Mouse (Mus musculus) megakaryocyte, adult 5-6 weeks (primary cell): ENCODE measurements around the gene Faah. TPM values are rescaled to one million over a fixed set of nuclear protein-coding genes. Genes with fewer than 3 reads are reported as not detected.
A peak's percentile ranks its signal among the peaks of the same experiment; 100 is the strongest.

Source experiments
- ATAC-seq: 2 replicates; pipeline ENCODE4 v1.8.0; 2016; ENCODE audit warnings: mild to moderate bottlenecking, inconsistent platforms; ENCODE audit not compliant: poor library complexity, severe bottlenecking
- total RNA-seq, 2 experiments: library from RNA; stranded (forward) in 1 of 2; stranded (reverse) in 1 of 2; fragments of 153-499, 151-499 nt in 1 of 2; fragments of 221-1000, 200-1000 nt in 1 of 2; gene quantifications; 2 replicates each; pipeline versions ENCODE4 v1.2.3 to v1.2.4; 2015 to 2017

Gene Faah
- total RNA-seq (2015) (0.71 and 1.8 TPM in 2 replicates), total RNA-seq (2017) (1.3 and 2.2 TPM in 2 replicates)

DNA sequence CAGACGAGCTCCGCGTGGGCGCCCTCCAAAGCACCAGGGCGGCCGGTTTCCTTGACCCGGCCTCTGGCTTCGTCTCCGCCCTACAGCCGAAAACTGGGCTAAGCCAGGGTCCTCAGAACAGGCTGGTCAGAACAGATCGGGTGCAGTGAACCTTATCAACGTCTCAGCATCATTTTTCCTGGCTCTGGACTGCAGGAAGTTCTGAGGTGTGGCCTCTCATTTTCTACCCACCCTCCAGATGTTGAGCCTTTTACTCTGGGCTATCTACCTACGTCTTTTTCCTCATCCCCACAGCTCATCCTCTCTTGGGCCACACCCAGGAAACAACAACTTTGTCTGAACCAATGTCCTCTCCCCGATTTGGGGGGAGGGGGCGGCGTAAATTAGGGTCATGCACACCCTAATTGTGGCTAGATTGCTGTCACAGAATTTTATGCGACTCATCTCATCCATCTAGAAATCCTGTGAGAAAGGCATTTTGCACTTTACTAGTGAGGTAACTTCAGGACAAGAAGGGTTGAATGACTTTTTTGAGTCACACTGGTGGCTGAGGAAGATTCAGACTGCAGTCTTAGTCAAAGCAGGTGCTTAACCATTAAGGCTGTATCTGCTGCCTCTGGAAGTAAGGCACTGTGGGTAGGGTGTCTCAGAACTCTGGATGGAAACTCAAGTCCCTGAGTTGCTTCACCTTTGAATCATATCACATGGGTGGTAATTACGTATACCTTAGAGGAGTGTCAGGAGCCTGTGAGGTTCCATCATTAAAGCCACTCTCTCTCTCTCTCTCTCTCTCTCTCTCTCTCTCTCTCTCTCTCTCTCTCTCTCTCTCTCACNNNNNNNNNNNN is at the start of gene Faah:
Gene Faah, minus strand, starts transcription at position 25 of the 845 bp plus-strand sequence.
- 0 out of 2 replicates have a peak, but pooled peaks have one; percentile 2 for ATAC-seq

DNA sequence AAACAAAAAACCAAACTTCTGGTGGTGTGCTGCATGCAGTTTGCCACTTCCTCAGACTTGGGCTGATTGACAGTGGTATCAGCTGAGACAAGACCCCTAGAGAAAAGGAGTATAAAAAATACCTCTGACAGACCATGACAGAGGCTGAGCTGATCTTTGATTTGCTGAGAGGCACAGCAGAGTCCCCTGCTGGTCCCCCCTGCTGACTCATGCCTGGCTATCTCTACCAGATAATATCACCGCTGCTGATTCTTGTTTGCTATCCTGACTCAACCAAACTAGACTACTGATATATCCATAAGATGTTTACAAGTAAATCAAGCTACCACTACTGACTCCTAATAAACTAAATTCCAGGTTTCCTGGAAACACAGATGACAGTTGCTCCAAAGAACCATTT is 46.1 kb upstream of the Faah start:
- no peak for ATAC-seq

- ATAC-seq = no peak
Measured at GRCm38 (mm10) chr4:116059012-116059726, 41.4 kb upstream of the Faah start.

- ATAC-seq = no peak
Measured at GRCm38 (mm10) chr4:116057559-116057958, 39.8 kb upstream of the Faah start.

- peak; percentile 92 for ATAC-seq
Measured at GRCm38 (mm10) chr4:116053399-116053961, 35.8 kb upstream of the Faah start, which contains the start of gene Nsun4. Gene Nsun4 (minus strand): TSS chr4:116053876.

- ATAC-seq = peak; percentile 27
Measured at GRCm38 (mm10) chr4:116052526-116053293, 35.0 kb upstream of the Faah start.

DNA sequence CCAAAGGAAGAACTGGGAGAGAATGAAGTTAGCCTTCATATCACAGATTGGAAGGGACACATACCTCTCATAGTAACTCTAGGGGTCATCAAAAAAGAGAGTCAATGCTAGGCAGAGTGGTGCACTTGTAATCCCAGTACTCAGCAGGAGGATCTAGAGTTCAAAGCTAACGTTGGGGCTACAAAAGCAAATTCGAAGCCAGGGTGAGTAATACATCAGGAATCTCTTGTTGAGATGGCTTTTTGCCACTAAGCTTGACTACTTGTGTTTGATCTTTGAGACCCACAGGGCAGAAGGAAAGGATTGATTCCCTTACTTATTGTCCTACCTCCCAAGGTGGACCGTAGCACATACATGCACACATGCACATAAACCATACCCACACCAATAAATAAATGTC is 31.5 kb upstream of the Faah start:
- ATAC-seq = no peak

DNA sequence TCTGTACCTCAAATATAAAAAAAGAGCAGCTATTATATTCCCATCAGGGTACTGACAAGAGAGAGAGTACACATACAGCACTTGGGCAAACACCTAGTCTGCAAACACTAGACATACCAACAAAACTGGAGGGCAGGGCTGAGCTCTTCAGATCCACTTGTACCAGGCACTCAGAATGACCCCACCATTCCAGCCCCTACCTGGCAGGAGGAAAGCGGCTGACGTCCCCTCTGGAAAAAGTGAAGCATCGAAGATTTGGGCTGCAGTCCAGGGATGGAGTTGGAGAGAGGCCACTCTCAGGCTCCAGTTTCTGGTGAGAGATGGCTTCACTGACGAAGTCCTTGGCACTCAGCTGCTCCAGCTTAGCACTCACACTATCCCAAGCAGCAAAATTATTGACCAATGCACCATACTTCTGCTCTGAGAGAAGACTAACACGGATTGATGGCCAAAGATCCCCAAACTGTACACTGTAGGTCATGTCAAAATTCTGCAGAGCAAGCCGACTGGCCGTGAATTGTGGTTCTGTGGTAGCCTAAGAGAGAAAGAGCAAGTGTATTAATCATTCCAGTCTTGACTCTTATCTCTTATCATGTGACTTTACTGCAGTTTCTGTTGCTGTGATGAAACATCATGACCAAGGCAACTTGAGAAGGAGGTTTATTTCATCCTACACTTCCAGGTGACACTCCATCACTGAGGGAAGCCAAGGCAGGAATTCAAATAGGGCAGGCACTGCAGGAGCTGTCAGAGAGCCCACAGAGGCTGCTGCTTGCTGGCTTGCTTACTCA is 30.6 kb upstream of the Faah start:
- no peak for ATAC-seq

GRCm38 (mm10) chr4:116047681-116048080 is 30.0 kb upstream of the Faah start:
- no peak for ATAC-seq

GRCm38 (mm10) chr4:116046604-116047003 is 28.9 kb upstream of the Faah start:
- no peak for ATAC-seq

DNA sequence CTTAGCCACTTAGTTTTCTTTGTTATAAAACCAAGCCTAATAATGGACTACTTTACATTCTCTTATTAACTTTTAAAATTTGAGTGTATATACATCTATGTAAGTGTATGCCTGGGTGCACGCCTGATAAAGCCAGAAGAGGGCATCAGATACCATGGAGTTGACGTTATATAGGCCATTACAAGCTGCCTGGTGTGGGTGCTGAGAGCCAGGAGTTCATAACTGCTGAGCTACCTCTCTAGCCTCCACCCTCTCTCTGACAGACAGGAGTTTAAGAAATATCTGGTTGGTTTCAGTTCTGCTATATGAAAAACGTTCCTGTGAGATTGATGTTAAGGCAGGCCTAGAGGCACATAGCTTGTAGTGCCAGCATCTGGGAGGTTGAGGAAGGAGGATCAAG is 24.5 kb upstream of the Faah start:
- peak; percentile 91 for ATAC-seq

GRCm38 (mm10) chr4:116040466-116040865 is 22.7 kb upstream of the Faah start:
- ATAC-seq = no peak

DNA sequence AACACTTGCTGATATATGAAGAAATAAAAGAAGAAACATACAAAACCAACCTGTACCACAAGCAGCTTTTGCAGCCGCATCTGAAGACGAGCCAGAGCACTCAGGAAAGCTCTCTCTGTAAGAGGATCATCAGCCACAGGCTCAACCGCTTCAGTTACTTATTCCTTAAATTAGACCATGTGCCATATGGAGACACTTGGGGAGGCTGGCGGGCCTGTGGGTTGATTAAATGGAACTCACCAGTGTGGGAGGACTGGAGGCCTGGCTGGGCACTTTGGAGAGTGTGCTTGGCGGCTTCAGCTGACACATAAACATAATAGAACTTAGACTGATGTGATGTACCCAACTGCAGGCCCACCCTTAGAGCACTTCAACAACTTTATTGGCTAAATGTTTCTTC is 15.6 kb upstream of the Faah start:
- no peak for ATAC-seq

- peak; percentile 94 for ATAC-seq
Measured at GRCm38 (mm10) chr4:116032906-116033305, 15.2 kb upstream of the Faah start.

DNA sequence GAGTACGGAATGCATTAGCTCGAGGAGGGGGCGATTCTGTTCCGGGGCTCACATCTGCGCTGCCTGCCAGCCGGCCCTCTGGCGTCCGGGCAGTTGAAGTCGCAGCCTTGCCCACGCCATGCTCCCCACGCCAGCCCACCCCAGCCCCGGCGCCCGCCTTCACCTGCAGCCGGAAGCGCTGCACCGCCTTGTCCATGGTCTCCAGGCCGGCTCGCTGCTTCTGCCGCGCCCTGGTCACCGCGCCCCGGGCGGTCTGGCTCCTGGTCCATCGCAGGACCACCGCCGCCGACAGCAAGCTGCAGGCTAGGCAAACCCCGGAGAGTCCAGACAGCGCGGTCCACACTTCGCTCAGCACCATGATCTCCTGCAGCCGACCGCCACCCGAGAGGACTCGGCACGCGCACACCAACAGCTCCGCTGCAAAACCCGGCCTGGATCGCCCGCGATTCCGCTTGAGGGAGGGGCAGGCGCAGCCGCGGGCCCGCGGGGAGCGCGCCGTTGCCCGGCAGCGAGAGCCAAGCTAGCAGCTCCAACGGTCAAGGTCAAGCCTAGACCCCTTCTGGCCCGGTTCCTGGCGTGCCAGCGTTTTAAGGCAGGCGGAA is 325 bp downstream of the Faah start:
- ATAC-seq = peak; percentile 74

DNA sequence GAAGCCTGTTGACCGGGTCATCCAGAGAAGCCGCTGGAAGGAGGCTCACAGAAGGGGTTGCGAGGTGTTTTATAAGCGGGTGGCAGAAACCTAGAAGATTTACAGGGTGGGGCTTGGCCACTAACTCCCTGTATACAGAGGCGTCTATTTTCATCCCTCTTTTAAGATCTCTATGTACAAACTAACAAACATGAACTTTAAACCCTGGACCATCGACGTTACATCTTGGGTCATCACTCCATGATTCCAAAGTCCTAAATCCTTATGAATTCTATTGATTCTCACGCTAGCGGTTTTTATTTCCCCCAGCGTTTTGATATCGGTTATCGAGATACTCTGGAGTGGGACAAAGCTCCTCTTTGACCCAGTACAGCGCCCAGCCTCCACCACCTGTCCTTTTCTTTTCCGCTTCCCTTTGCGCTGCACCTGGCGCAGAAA is 845 bp downstream of the Faah start:
- no peak for ATAC-seq

GRCm38 (mm10) chr4:116016396-116016795 is 1.3 kb downstream of the Faah start:
- ATAC-seq = no peak

- no peak for ATAC-seq
Measured at GRCm38 (mm10) chr4:116015996-116016395, 1.7 kb downstream of the Faah start.

DNA sequence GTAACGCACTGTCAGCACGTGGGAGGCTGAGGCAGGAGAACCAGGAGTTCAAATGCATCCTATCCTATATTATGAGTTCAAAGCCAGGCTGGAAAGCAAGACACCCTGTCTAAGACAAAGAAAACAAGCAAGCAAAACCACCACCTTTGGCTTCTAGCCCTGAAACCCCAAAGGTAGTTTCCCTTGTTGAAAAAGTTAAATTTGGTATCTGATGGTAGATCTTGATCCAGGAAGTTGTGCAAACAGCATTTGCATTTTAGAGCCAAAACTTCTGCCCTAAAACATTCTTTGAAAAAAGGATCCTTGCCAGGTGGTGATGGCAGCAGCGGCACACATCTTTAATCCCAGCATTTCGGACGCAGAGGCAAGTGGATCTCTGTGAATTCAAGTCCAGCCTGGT is 2.2 kb downstream of the Faah start:
- ATAC-seq = no peak

GRCm38 (mm10) chr4:116010186-116010585 is 7.5 kb downstream of the Faah start:
- 0 out of 2 replicates have a peak, but pooled peaks have one; percentile 18 for ATAC-seq
